ENCODE assay signal across 8 mouse cellular contexts in the genomic region with DNA sequence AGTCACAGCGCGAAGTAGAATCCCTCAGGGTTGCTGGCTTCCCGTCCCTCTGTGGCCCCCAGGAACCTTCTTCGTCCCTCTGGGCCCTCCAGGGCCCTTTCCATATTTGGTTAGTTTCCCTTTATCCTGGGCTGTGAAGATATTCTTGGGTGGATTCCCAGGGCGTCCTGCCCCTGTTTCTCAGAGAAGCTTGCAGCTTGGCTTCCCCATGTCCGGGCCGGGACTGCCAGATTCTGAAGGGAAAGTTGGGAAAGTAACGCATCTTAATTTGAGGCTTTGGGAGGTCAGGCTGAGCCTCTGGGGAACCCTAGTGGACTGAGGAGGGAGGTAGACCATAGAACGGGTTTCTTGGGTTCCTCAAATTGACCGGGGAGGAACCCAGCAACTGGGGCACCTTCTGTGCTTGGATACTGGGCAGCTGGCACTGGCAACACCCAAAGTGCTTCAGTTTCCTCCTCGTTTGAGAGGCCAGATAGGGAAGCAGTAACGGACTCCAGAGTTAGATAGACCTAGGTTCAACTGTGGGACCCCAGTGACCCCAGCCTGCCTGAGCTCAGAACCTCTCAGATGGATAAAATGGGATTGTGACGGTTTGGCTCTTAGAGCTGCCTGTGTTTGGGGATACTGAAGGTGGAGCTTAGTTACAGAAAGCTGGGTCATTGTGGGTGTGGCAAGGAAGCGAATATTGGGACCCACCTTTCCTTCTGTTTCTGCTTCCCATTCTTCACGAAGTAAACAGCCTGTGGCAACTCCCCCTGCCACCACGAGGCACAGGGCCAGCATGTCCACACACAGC. TPM values are rescaled to one million over a fixed set of nuclear protein-coding genes. Genes with fewer than 3 reads are reported as not detected.
DNase-seq lines count a peak whose midpoint lies in the region; ATAC-seq and TF ChIP-seq lines count a peak whose summit lies in the region.
"Had no signal": no experiment of that assay in that cellular context is flagged by ENCODE, and none has a peak within 500 bp of the region (broad histone marks: within the 10 kb centered on the region; RNA-seq: fewer than 3 reads in every experiment).

No protein-coding gene starts in this region.

- no peak for TF ChIP-seq EP300 in ES-Bruce4 (IDR thresholded peaks at IDR 0.05; ENCODE audit: insufficient read depth, low read depth, low read length)
- no peak for TF ChIP-seq EP300 in liver, postnatal 0 days (IDR thresholded peaks at IDR 0.05; ENCODE audit: low read depth)

- WGBS in liver, postnatal 0 days (ENCODE audit: insufficient replicate concordance): 57% methylated on average over 16 of the region's 16 CpGs
- 81% methylated on average over 16 of the region's 16 CpGs for WGBS in midbrain, embryonic 16.5 days

- H3K27ac ChIP-seq in ES-Bruce4 (ENCODE audit: insufficient read depth, low read length): no peak overlapping the region
- peak overlapping the region; percentile 73 for H3K27ac ChIP-seq in liver, postnatal 0 days (ENCODE audit: low read depth)
- no peak overlapping the region for H3K27ac ChIP-seq in midbrain, embryonic 16.5 days (ENCODE audit: low read length)
- H3K27ac ChIP-seq: embryonic facial prominence, embryonic 15.5 days had no signal

- peak overlapping the region; percentile 21 for H3K9ac ChIP-seq in ES-Bruce4 (ENCODE audit: low read depth, poor library complexity, severe bottlenecking)
- peak overlapping the region; percentile 26; the same call in 1 of the 2 replicates for H3K9ac ChIP-seq in liver, postnatal 0 days (replicated peaks)
- H3K9ac ChIP-seq in midbrain, embryonic 16.5 days (ENCODE audit: low read depth, low read length): no peak overlapping the region
- H3K9ac ChIP-seq: embryonic facial prominence, embryonic 15.5 days had no signal

- peak overlapping the region; percentile 63 for H3K4me2 ChIP-seq in liver, postnatal 0 days (ENCODE audit: low read depth, low read length)
- H3K4me2 ChIP-seq in midbrain, embryonic 16.5 days (ENCODE audit: low read length): no peak overlapping the region

- no peak for TF ChIP-seq CTCF in ES-Bruce4 (IDR thresholded peaks at IDR 0.05; ENCODE audit: low read depth, low read length)
- TF ChIP-seq CTCF in liver, postnatal 0 days (IDR thresholded peaks at IDR 0.05; ENCODE audit: low read depth): no peak

- DNase-seq in adipocyte (ENCODE audit: low spot score): peak; percentile 61
- peak; percentile 62 for DNase-seq in heart, adult 8-10 months (ENCODE audit: low spot score)
- DNase-seq in liver, postnatal 0 days: peak; percentile 25
- no peak for DNase-seq in right cerebral cortex, adult 18-20 months
- DNase-seq in embryo, embryonic 10.5 days (ENCODE audit: low spot score): no peak

- H3K27me3 ChIP-seq in ES-Bruce4 (ENCODE audit: control insufficient read depth, insufficient read depth, low read length, poor library complexity, severe bottlenecking): no peaks in the 10 kb centered on the region
- no peaks in the 10 kb centered on the region for H3K27me3 ChIP-seq in liver, postnatal 0 days (ENCODE audit: insufficient read depth, low read length)
- H3K27me3 ChIP-seq in midbrain, embryonic 16.5 days (ENCODE audit: control insufficient read depth, insufficient read depth, low read depth, low read length): no peaks in the 10 kb centered on the region
- H3K27me3 ChIP-seq: embryonic facial prominence, embryonic 15.5 days had no signal

- no peaks in the 10 kb centered on the region for H3K36me3 ChIP-seq in ES-Bruce4 (ENCODE audit: control insufficient read depth, insufficient read depth, low read length, poor library complexity, severe bottlenecking)
- no peaks in the 10 kb centered on the region for H3K36me3 ChIP-seq in liver, postnatal 0 days (replicated peaks; ENCODE audit: insufficient read depth, low read length)
- no peaks in the 10 kb centered on the region for H3K36me3 ChIP-seq in midbrain, embryonic 16.5 days (ENCODE audit: control insufficient read depth, insufficient read depth, low read length)
- H3K36me3 ChIP-seq: embryonic facial prominence, embryonic 15.5 days had no signal

- no peak overlapping the region for H3K4me3 ChIP-seq in ES-Bruce4 (ENCODE audit: low read depth, low read length)
- H3K4me3 ChIP-seq in liver, postnatal 0 days (ENCODE audit: low read depth, low read length): no peak overlapping the region
- no peak overlapping the region for H3K4me3 ChIP-seq in midbrain, embryonic 16.5 days (ENCODE audit: low read depth, low read length)
- H3K4me3 ChIP-seq: embryonic facial prominence, embryonic 15.5 days had no signal

- no peak for ATAC-seq in liver, postnatal 0 days
- no peak for ATAC-seq in midbrain, embryonic 16.5 days

- no peaks in the 10 kb centered on the region for H3K9me3 ChIP-seq in ES-Bruce4 (replicated peaks; ENCODE audit: control insufficient read depth, insufficient read depth, low read length, poor library complexity, severe bottlenecking)
- H3K9me3 ChIP-seq in liver, postnatal 0 days (ENCODE audit: low read length): no peaks in the 10 kb centered on the region
- no peaks in the 10 kb centered on the region for H3K9me3 ChIP-seq in midbrain, embryonic 16.5 days (replicated peaks; ENCODE audit: control insufficient read depth, low read length, poor library complexity, severe bottlenecking)
- H3K9me3 ChIP-seq: embryonic facial prominence, embryonic 15.5 days had no signal

- no peak for TF ChIP-seq POLR2A in ES-Bruce4 (IDR thresholded peaks at IDR 0.05; ENCODE audit: insufficient read depth, low read length)

- no peaks in the 10 kb centered on the region for H3K4me1 ChIP-seq in ES-Bruce4 (ENCODE audit: control insufficient read depth, insufficient read depth, low read length)
- peaks cover 50% of the 10 kb centered on the region for H3K4me1 ChIP-seq in liver, postnatal 0 days (ENCODE audit: insufficient read depth)
- H3K4me1 ChIP-seq in midbrain, embryonic 16.5 days (ENCODE audit: control insufficient read depth, insufficient read depth, low read length): peaks cover 7% of the 10 kb centered on the region; the same call in 1 of the 2 replicates

RNA-seq across cellular contexts. Expression of a gene that starts 3.4 kb away (rescaled TPM):
- polyA plus RNA-seq in ES-Bruce4 (2011; ENCODE audit: insufficient read depth, insufficient read length, low read depth, missing spikeins): 12.8 and 19.4 TPM in 2 replicates
- total RNA-seq in heart, adult 8-10 months (2022): 10 to 100 TPM in 2 of 4 experiments, 1 to 10 TPM in 2; 8.4 to 12.0 (median 10.3) TPM
- 14.2 TPM in 2 replicates for polyA plus RNA-seq in liver, postnatal 0 days (2015; fragmentation: Nextera tagmentation; extraction: Ambion mirVana)
- 58.1 and 58.7 TPM in 2 replicates for polyA plus RNA-seq in midbrain, embryonic 16.5 days (2015; fragmentation: Nextera tagmentation; extraction: Ambion mirVana)

RNA-seq across cellular contexts. Expression of a gene that starts 27.2 kb away (rescaled TPM):
- 358 and 367 TPM in 2 replicates for polyA plus RNA-seq in ES-Bruce4 (2011; ENCODE audit: insufficient read depth, insufficient read length, low read depth, missing spikeins)
- total RNA-seq in heart, adult 8-10 months (2022): 100 to 1,000 TPM; 468 to 498 (median 480) TPM
- polyA plus RNA-seq in liver, postnatal 0 days (2015; fragmentation: Nextera tagmentation; extraction: Ambion mirVana): 128 and 129 TPM in 2 replicates
- 291 and 294 TPM in 2 replicates for polyA plus RNA-seq in midbrain, embryonic 16.5 days (2015; fragmentation: Nextera tagmentation; extraction: Ambion mirVana)

Comparison
In these comparisons a context has a peak if more than half of its experiments do, and no peak if none do; other contexts are left out.
1. DNase-seq: peak in adipocyte (single experiment), heart, adult 8-10 months (single experiment) and liver, postnatal 0 days (single experiment); none in right cerebral cortex, adult 18-20 months (single experiment) and embryo, embryonic 10.5 days (single experiment).